Mouse (Mus musculus) hindbrain, postnatal 0 days (tissue): ENCODE results near the gene Crxos. TPM values are rescaled to one million over a fixed set of nuclear protein-coding genes. Genes with fewer than 3 reads are reported as not detected.

Source experiments
- ATAC-seq: fragments of 200-750 bp; cut with Nextera tagmentation; 2 replicates; pipeline ENCODE4 v1.8.0; 2017; ENCODE audit warnings: mild to moderate bottlenecking, moderate TSS enrichment, moderate library complexity
- DNase-seq: peaks from one replicate; pipeline ENCODE4 v3.0.0-alpha.2; 2015; ENCODE audit warnings: low spot score
- H3K27ac ChIP-seq: fragments of 300-500 bp; sonication (generic); 2 replicates; pipeline ENCODE4 v1.5.1; 2014; ENCODE audit warnings: mild to moderate bottlenecking
- H3K27me3 ChIP-seq: fragments of 300-500 bp; sonication (generic); 2 replicates; pipeline ENCODE4 v1.6.1; 2014; ENCODE audit warnings: low read length, mixed read lengths; ENCODE audit not compliant: insufficient read depth
- H3K36me3 ChIP-seq: fragments of 300-500 bp; sonication (generic); 2 replicates; pipeline ENCODE4 v1.6.1; 2014; ENCODE audit warnings: low read length, mixed read lengths; ENCODE audit not compliant: insufficient read depth
- H3K4me1 ChIP-seq: fragments of 300-500 bp; sonication (generic); 2 replicates; pipeline ENCODE4 v1.6.1; 2014; ENCODE audit warnings: antibody characterized with exemption, low read length, mixed read lengths; ENCODE audit not compliant: insufficient read depth
- H3K4me2 ChIP-seq: fragments of 300-500 bp; sonication (generic); 2 replicates; pipeline ENCODE4 v1.6.1; 2014; ENCODE audit warnings: low read depth, mild to moderate bottlenecking, low read length, moderate library complexity, mixed read lengths
- H3K4me3 ChIP-seq: fragments of 300-500 bp; sonication (generic); 2 replicates; pipeline ENCODE4 v1.5.1; 2014; ENCODE audit warnings: low read length
- H3K9ac ChIP-seq: fragments of 300-500 bp; sonication (generic); replicated peaks from 2 replicates; pipeline ENCODE4 v1.6.1; 2014; ENCODE audit warnings: mild to moderate bottlenecking, low read length, moderate library complexity, mixed read lengths
- H3K9me3 ChIP-seq: fragments of 300-500 bp; sonication (generic); 2 replicates; pipeline ENCODE4 v1.6.1; 2016; ENCODE audit warnings: low read length, mixed read lengths
- CTCF ChIP-seq: IDR thresholded peaks from 2 replicates; pipeline ENCODE4 v1.5.1; 2016; ENCODE audit warnings: antibody characterized with exemption, control low read depth, low read depth
- WGBS: fragments of 180-500 bp; shearing (Covaris S2); extraction: QIAGEN DNeasy Blood & Tissue Kit; methylation state at CpG from one replicate; pipeline ENCODE4 v1.1.7; 2014; 5-methylcytosine and 5-hydroxymethylcytosine counted together
- polyA plus RNA-seq: library from polyadenylated mRNA; unstranded; fragments of >200 nt; fragmentation: Nextera tagmentation; extraction: Ambion mirVana; gene quantifications from 2 replicates; pipeline ENCODE4 v1.2.1, GENCODE M21; 2015
- total RNA-seq: library from RNA; depleted of rRNA; stranded (reverse); fragments of >200 nt; gene quantifications from 2 replicates; pipeline ENCODE4 v1.2.3, GENCODE M21; 2014; rRNA removed

Gene Crxos
- total and polyA plus RNA-seq, 2 experiments from 2014 or later = 0.15 TPM; not detected in 1

DNA sequence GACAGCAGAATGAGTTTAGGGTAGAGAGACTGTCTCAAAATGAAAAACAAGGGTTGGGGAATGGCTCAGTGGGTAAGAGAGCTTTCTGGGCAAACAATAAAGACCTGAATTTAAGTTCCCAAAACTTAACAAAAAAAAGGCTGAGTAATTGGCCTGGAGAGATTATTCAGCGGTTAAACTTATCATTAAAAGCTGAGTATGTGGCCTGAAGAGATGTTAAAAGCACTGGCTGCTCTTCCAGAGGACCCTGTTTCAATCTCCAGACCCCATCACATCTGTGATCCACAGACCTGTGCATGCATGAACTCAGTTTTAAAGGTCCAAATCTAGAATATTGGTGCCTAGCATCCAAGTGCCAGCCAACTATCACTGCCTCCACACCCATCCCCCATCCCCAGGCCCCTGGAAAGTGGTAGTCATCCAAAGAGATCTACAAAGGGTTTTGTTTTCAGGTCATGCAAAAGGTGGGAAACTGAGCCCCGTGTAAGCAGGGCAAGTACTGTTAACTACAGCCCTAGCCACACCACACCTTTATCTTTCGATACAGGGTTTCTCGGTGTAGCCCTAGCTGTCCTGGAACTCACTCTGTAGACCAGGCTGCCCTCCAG lies 65.3 kb downstream of the Crxos start:
- Histone ChIP-seq H3K36me3 (0 out of 2 replicates have a peak, but pooled peaks cover 9% of the 10 kb centered on the region), H3K9ac (no peak overlapping the region), H3K4me2 (peak overlapping the region; percentile 39; the same call in 1 of the 2 replicates), H3K4me1 (peaks cover 6% of the 10 kb centered on the region; the same call in 1 of the 2 replicates), H3K4me3 (no peak overlapping the region), H3K9me3 (no peaks in the 10 kb centered on the region), H3K27me3 (no peaks in the 10 kb centered on the region), H3K27ac (no peak overlapping the region)
- ATAC-seq (no peak), DNase-seq (no peak)
- 50% methylated on average over 4 of the region's 4 CpGs for WGBS
- TF ChIP-seq CTCF = no peak

DNA sequence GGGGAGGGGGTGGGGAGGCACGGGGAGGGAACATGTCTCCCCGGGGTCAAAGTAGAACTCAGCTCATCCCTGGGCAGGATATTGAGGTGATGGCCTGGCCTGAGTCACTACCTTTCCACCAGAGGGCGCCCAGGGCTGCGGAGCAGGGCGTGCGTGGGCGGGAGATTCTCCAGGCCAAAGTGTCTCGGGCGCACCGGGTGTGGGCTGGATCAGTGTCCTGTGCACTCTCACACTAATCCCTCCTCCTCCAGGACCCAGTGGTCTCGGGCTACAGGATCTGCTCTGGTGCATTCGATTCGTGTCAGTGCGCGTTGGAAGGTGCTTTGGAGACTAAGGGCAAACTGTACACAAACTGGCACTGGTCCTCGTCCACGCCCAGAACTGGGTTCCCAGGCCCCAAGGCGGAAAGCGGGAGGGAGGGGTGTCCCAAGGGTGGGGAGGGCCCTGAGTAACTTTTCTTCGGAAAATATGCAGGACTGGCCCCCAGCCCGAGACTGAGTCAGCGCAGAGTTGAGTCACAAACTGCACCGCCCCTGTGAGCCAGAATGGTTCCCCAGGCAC lies 66.0 kb downstream of the Crxos start:
- no peaks in the 10 kb centered on the region for H3K9me3 ChIP-seq

DNA sequence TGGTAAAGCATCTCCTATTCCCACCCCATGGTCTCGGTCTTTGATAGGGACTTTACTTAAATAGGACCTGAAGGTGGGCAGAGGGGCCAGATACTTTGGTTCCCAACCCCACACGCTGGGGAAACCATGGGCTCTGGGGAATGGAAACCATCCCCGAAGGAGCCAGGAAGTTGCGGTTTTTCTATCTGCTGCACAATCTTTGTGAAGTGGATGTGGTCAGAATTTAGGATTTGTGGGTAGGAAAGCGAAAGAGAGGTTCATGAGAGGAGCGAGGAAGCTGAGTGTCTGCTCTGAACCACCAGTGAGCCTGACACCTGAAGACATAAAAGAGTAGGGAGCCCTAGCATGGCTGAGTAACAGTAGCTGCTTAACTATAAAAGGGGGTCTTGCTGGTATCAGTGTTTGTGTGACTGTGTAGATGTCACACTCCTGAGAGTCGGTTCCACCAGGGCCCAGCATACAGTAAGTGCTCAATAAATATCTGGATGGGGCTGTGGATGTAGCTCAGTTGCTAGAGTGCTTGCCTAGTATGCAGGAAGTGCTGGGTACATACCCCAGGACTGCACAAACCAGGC lies 66.9 kb downstream of the Crxos start:
- Histone ChIP-seq H3K4me2 (no peak overlapping the region), H3K4me1 (peaks cover 6% of the 10 kb centered on the region; the same call in 1 of the 2 replicates), H3K27ac (no peak overlapping the region), H3K4me3 (no peak overlapping the region), H3K36me3 (no peaks in the 10 kb centered on the region), H3K27me3 (no peaks in the 10 kb centered on the region), H3K9ac (no peak overlapping the region), H3K9me3 (no peaks in the 10 kb centered on the region)
- no peak for TF ChIP-seq CTCF
- 87% methylated on average over 7 of the region's 7 CpGs for WGBS
- ATAC-seq (no peak), DNase-seq (no peak)

More for the DNA sequence above, 66.0 kb downstream of the Crxos start:
- no peak overlapping the region for H3K4me3 ChIP-seq
- WGBS = 6% methylated on average over 23 of the region's 23 CpGs
- H3K9ac ChIP-seq = no peak overlapping the region
- H3K27me3 ChIP-seq = no peaks in the 10 kb centered on the region
- H3K4me2 ChIP-seq = peak overlapping the region; percentile 39
- peaks cover 6% of the 10 kb centered on the region; the same call in 1 of the 2 replicates for H3K4me1 ChIP-seq
- DNase-seq (peak; percentile 71), ATAC-seq (peak; percentile 16; the same call in 1 of the 2 replicates)
- no peak overlapping the region for H3K27ac ChIP-seq
- peak; percentile 85 for TF ChIP-seq CTCF
- 0 out of 2 replicates have a peak, but pooled peaks cover 3% of the 10 kb centered on the region for H3K36me3 ChIP-seq

DNA sequence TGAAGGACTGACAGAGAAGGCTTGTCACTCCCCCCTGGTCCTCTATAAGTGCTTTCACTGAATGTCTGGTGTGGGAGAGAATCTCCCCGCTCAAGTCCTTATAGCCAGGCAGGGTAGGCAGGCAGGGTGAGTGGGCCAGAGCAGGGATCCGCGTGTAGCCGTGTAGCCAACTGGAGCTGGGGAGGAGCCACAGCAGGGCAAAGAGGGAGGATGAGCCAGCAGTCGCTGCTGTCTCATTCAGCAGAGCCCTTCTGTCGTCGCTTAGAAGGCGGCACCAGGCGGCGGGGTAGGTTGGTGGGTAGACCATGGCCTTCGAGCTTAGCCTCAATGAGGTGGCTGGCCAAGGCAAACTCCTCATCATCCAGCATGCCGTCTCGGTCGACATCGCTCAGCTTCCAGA lies 67.6 kb downstream of the Crxos start:
- no peak for TF ChIP-seq CTCF
- Histone ChIP-seq H3K4me2 (no peak overlapping the region), H3K9ac (no peak overlapping the region), H3K4me3 (no peak overlapping the region), H3K27ac (no peak overlapping the region), H3K36me3 (no peaks in the 10 kb centered on the region), H3K27me3 (no peaks in the 10 kb centered on the region), H3K4me1 (peaks cover 2% of the 10 kb centered on the region; the same call in 1 of the 2 replicates), H3K9me3 (no peaks in the 10 kb centered on the region)
- ATAC-seq (no peak), DNase-seq (no peak)
- WGBS = 93% methylated on average over 15 of the region's 15 CpGs

DNA sequence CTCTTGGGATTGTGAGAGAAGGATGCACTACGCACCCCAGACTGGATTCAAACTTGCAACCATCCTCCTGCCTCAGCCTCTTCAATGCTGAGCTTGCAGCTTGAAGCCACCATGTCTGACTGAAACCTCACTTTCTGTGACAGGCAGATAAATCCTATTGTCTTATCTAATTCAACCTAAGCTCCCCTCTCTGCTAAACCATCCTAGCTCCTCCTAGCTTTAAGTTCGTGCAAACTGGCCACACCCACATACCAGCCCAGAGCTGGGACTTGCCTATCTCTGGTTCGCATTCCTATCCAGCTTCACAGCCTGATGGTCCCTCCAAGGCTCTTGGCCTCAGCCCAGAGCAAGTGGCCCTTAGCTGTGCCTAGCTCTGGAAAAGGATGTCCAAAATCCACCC lies 70.0 kb downstream of the Crxos start:
- no peak for DNase-seq
- no peak for ATAC-seq
- Histone ChIP-seq H3K27ac (no peak overlapping the region), H3K9ac (no peak overlapping the region), H3K9me3 (no peaks in the 10 kb centered on the region), H3K4me1 (no peaks in the 10 kb centered on the region), H3K36me3 (no peaks in the 10 kb centered on the region), H3K27me3 (no peaks in the 10 kb centered on the region), H3K4me2 (no peak overlapping the region), H3K4me3 (no peak overlapping the region)
- no peak for TF ChIP-seq CTCF
- WGBS = 83% methylated on average over 3 of the region's 3 CpGs

Other genes with a start within 250 kb of the Crxos start
- gene Obox3, start 242.7 kb upstream of the Crxos start, total RNA-seq = not detected in 2 replicates
- gene Obox3, start 242.7 kb upstream of the Crxos start, polyA plus RNA-seq = not detected in 2 replicates
- gene Obox5, start 132.5 kb upstream of the Crxos start, total RNA-seq = not detected in 2 replicates
- not detected in 2 replicates for gene Obox5, start 132.5 kb upstream of the Crxos start, polyA plus RNA-seq
- gene Obox6, start 42.9 kb upstream of the Crxos start, total RNA-seq = not detected in 2 replicates
- gene Obox6, start 42.9 kb upstream of the Crxos start, polyA plus RNA-seq = not detected in 2 replicates
- gene Crx, start 2.6 kb upstream of the Crxos start, total RNA-seq = not detected in 2 replicates
- not detected in 2 replicates for gene Crx, start 2.6 kb upstream of the Crxos start, polyA plus RNA-seq
- 501 and 566 TPM in 2 replicates for gene Selenow, start 39.8 kb downstream of the Crxos start, total RNA-seq
- gene Selenow, start 39.8 kb downstream of the Crxos start, polyA plus RNA-seq = 1,894 and 2,002 TPM in 2 replicates
- gene Nop53, start 63.5 kb downstream of the Crxos start, total RNA-seq = 76.5 and 82.1 TPM in 2 replicates
- gene Nop53, start 63.5 kb downstream of the Crxos start, polyA plus RNA-seq = 124 and 127 TPM in 2 replicates
- gene Ehd2, start 85.0 kb downstream of the Crxos start, total RNA-seq = 5.0 and 9.5 TPM in 2 replicates
- gene Ehd2, start 85.0 kb downstream of the Crxos start, polyA plus RNA-seq = 4.4 and 5.3 TPM in 2 replicates
- gene Bicra, start 165.3 kb downstream of the Crxos start, total RNA-seq = 6.2 and 8.5 TPM in 2 replicates
- 3.4 and 3.8 TPM in 2 replicates for gene Bicra, start 165.3 kb downstream of the Crxos start, polyA plus RNA-seq
- 0.31 and 0.72 TPM in 2 replicates for gene Zfp541, start 179.2 kb downstream of the Crxos start, total RNA-seq
- gene Zfp541, start 179.2 kb downstream of the Crxos start, polyA plus RNA-seq = 0.15 and 0.24 TPM in 2 replicates
- gene Napa, start 215.8 kb downstream of the Crxos start, total RNA-seq = 413 and 441 TPM in 2 replicates
- 253 and 256 TPM in 2 replicates for gene Napa, start 215.8 kb downstream of the Crxos start, polyA plus RNA-seq
- 33.3 and 41.7 TPM in 2 replicates for gene Kptn, start 237.3 kb downstream of the Crxos start, total RNA-seq
- 33.2 and 35.8 TPM in 2 replicates for gene Kptn, start 237.3 kb downstream of the Crxos start, polyA plus RNA-seq
- 78.6 and 79.4 TPM in 2 replicates for gene Slc8a2, start 247.2 kb downstream of the Crxos start, total RNA-seq
- 1.2 TPM in 2 replicates for gene Slc8a2, start 247.2 kb downstream of the Crxos start, polyA plus RNA-seq